Mouse (Mus musculus) spleen, adult 18-20 months (tissue): ENCODE data around the gene Lsm3.

ENCODE experiments used
- DNase-seq, 2 experiments: peaks; one replicate each; pipeline ENCODE4 v3.0.0; 2022; ENCODE audit warnings: mixed read lengths in 2 of 2

Lsm3 gene

DNA sequence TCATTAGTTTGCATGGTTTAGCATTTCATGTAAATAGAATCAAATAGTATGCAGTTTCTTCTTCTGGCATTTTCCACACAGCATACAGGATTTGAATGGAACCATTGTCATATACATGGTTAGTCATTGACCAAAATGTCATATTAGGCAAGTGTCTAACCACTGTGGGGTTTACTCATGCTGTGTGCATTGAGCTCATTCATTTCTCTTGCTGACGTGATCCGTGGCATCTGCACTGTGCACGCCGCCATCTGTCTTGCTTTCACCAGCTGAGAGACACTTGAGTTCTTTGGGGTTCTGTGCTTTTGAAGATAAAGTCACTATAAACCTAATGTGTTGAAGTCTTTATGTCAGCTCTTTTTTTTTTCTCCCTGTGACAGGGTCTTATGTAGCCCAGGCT lies 43.6 kb downstream of the Lsm3 start:
- no peak for DNase-seq

- DNase-seq = no peak
Observed at GRCm38 (mm10) chr6:91560186-91560585, 44.5 kb downstream of the Lsm3 start.

DNA sequence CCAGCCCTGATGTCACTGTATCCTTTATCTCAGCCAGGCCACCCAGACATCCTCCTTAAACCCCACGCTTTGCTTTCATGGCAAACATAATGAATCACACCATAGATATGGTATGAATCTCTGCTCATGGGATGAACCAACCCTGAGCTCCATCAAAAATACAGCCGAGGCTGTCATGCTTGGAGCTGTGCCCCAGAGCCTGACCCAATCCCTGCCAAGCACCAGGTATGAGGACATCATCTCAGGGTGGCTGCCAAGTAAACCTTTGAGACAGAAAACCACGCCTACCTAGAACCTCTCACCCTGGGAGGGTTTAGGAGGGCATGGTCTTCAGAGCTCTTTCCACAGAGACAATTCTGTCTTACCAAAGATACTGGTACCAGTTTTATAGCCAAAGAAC lies 47.3 kb downstream of the Lsm3 start:
- DNase-seq = no peak

DNA sequence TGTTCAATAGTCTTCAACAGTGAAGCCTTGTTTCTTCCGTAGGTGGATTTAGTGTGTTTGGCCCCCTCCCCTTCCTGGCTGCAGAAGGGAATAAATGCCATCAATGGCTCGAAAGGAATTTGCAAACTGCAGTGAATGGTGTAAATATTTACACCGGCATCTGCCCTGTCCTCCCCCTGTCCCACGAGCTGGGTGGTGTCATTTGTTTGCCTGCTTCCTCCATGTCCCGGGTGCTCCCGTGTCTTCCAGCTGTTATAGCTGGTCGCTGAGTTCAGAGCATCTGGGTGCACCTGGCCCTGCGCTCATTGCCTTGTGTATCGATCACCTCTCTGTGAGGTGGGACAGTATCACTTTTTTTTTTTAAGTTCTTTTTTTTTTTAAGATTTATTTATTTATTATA lies 50.7 kb downstream of the Lsm3 start:
- no peak for DNase-seq
